Mouse (Mus musculus) MEL (cell line): ENCODE data around the gene Necap2. TPM values are rescaled to one million over a fixed set of nuclear protein-coding genes. Genes with fewer than 3 reads are reported as not detected.

Experiments
- DNase-seq: peaks from one replicate; pipeline ENCODE4 v3.0.0; 2011; ENCODE audit warnings: low read depth, low spot score
- H3K27ac ChIP-seq: 2 replicates; pipeline ENCODE4 v1.5.1; 2012; ENCODE audit warnings: low read depth, mild to moderate bottlenecking, control low read depth, low read length, moderate library complexity; ENCODE audit not compliant: control insufficient read depth
- H3K27me3 ChIP-seq, 2 experiments: fragments of 150-350 bp in 1 of 2; sonication (generic) in 1 of 2; 2 replicates each; pipeline ENCODE4 v1.6.1; 2012; ENCODE audit warnings: low read length in 2 of 2, mild to moderate bottlenecking in 2 of 2, improper control_type of control experiment in 1 of 2, moderate library complexity in 1 of 2; ENCODE audit not compliant: insufficient read depth in 2 of 2, control insufficient read depth in 1 of 2
- H3K36me3 ChIP-seq, 2 experiments: 2 replicates each; pipeline ENCODE4 v1.6.1; 2012 to 2014; ENCODE audit warnings: low read length in 2 of 2, improper control_type of control experiment in 1 of 2, inconsistent platforms in 1 of 2, mild to moderate bottlenecking in 1 of 2; ENCODE audit not compliant: insufficient read depth in 2 of 2, control insufficient read depth in 1 of 2
- H3K4me1 ChIP-seq, 2 experiments: fragments of 150-350 bp in 1 of 2; sonication (generic) in 1 of 2; 2 replicates each; pipeline ENCODE4 v1.6.1; 2012; ENCODE audit warnings: low read length in 2 of 2, improper control_type of control experiment in 1 of 2, mild to moderate bottlenecking in 1 of 2; ENCODE audit not compliant: insufficient read depth in 2 of 2, control insufficient read depth in 1 of 2
- H3K4me3 ChIP-seq, 2 experiments: fragments of 150-350 bp in 1 of 2; sonication (generic) in 1 of 2; 2 replicates each; pipeline ENCODE4 v1.5.1; 2012; ENCODE audit warnings: low read depth in 2 of 2, low read length in 2 of 2, mild to moderate bottlenecking in 2 of 2, moderate library complexity in 2 of 2, control low read depth in 1 of 2, improper control_type of control experiment in 1 of 2; ENCODE audit not compliant: control insufficient read depth in 1 of 2, insufficient read depth in 1 of 2
- H3K79me2 ChIP-seq: 2 replicates; pipeline ENCODE4 v1.6.1; 2012; ENCODE audit warnings: mild to moderate bottlenecking, low read length, moderate library complexity; ENCODE audit not compliant: control insufficient read depth, poor library complexity, insufficient read depth
- H3K9ac ChIP-seq: 2 replicates; pipeline ENCODE4 v1.6.1; 2012; ENCODE audit warnings: low read depth, mild to moderate bottlenecking, control low read depth, low read length, moderate library complexity; ENCODE audit not compliant: control insufficient read depth, poor library complexity, severe bottlenecking
- H3K9me3 ChIP-seq: fragments of 150-350 bp; sonication (generic); replicated peaks from 2 replicates; pipeline ENCODE4 v1.6.1; 2012; ENCODE audit warnings: mild to moderate bottlenecking, low read length, improper control_type of control experiment, moderate library complexity; ENCODE audit not compliant: insufficient read depth
- CHD2 ChIP-seq: IDR thresholded peaks from 2 replicates; pipeline ENCODE4 v1.6.1; 2011; ENCODE audit warnings: low read length, improper control_type of control experiment
- CTCF ChIP-seq, 3 experiments: IDR thresholded peaks in 2 of 3; conservative IDR thresholded peaks in 1 of 3; 2 replicates each; pipeline ENCODE4 v1.5.1; 2011 to 2012; ENCODE audit warnings: low read length in 3 of 3, low read depth in 2 of 3, mild to moderate bottlenecking in 2 of 3, improper control_type of control experiment in 1 of 3, inconsistent platforms in 1 of 3, mixed read lengths in 1 of 3, moderate library complexity in 1 of 3; ENCODE audit not compliant: control insufficient read depth in 1 of 3, insufficient read depth in 1 of 3, poor library complexity in 1 of 3, severe bottlenecking in 1 of 3
- ELF1 ChIP-seq: IDR thresholded peaks from 2 replicates; pipeline ENCODE4 v1.6.1; 2014; ENCODE audit warnings: low read depth, mild to moderate bottlenecking, inconsistent platforms, low read length, improper control_type of control experiment, moderate library complexity
- EP300 ChIP-seq, 2 experiments: IDR thresholded peaks; 2 replicates each; pipeline ENCODE4 v1.6.1; 2011; ENCODE audit warnings: improper control_type of control experiment in 2 of 2, low read length in 2 of 2, low read depth in 1 of 2, mild to moderate bottlenecking in 1 of 2
- ETS1 ChIP-seq: IDR thresholded peaks from 2 replicates; pipeline ENCODE4 v1.6.1; 2012; ENCODE audit warnings: low read depth, mild to moderate bottlenecking, inconsistent platforms, low read length, improper control_type of control experiment, moderate library complexity
- GABPA ChIP-seq: IDR thresholded peaks from 2 replicates; pipeline ENCODE4 v1.6.1; 2012; ENCODE audit warnings: low read depth, mild to moderate bottlenecking, inconsistent platforms, low read length, improper control_type of control experiment, moderate library complexity
- KAT2A ChIP-seq: conservative IDR thresholded peaks from 2 replicates; pipeline ENCODE4 v1.6.1; 2012; ENCODE audit warnings: low read depth, low read length, improper control_type of control experiment, inconsistent platforms
- MAFK ChIP-seq: IDR thresholded peaks from 2 replicates; pipeline ENCODE4 v1.6.1; 2011; ENCODE audit warnings: low read depth, mild to moderate bottlenecking, low read length, improper control_type of control experiment, borderline replicate concordance
- MAX ChIP-seq: IDR thresholded peaks from 2 replicates; pipeline ENCODE4 v1.6.1; 2011; ENCODE audit warnings: low read length, improper control_type of control experiment
- MYB ChIP-seq: IDR thresholded peaks from 2 replicates; pipeline ENCODE4 v1.6.1; 2011; ENCODE audit warnings: mild to moderate bottlenecking, low read depth, low read length, improper control_type of control experiment
- MYC ChIP-seq: IDR thresholded peaks from 2 replicates; pipeline ENCODE4 v1.6.1; 2011; ENCODE audit warnings: low read depth, mild to moderate bottlenecking, low read length, improper control_type of control experiment, moderate library complexity
- POLR2A ChIP-seq, 2 experiments: IDR thresholded peaks; 2 replicates each; pipeline ENCODE4 v1.6.1; 2011 to 2012; ENCODE audit warnings: low read length in 2 of 2, mild to moderate bottlenecking in 2 of 2, control low read depth in 1 of 2, improper control_type of control experiment in 1 of 2, low read depth in 1 of 2, moderate library complexity in 1 of 2; ENCODE audit not compliant: control insufficient read depth in 1 of 2, insufficient read depth in 1 of 2, poor library complexity in 1 of 2
- POLR2AphosphoS2 ChIP-seq: IDR thresholded peaks from 2 replicates; pipeline ENCODE4 v1.6.1; 2011; ENCODE audit warnings: low read length, improper control_type of control experiment
- RAD21 ChIP-seq: IDR thresholded peaks from 2 replicates; pipeline ENCODE4 v1.6.1; 2011; ENCODE audit warnings: mild to moderate bottlenecking, low read depth, low read length, improper control_type of control experiment
- RCOR1 ChIP-seq: IDR thresholded peaks from 2 replicates; pipeline ENCODE4 v1.6.1; 2012; ENCODE audit warnings: low read depth, mild to moderate bottlenecking, inconsistent platforms, low read length, improper control_type of control experiment
- SIN3A ChIP-seq: IDR thresholded peaks from 2 replicates; pipeline ENCODE4 v1.6.1; 2012; ENCODE audit warnings: low read length, improper control_type of control experiment, inconsistent platforms
- SMC3 ChIP-seq: IDR thresholded peaks from 2 replicates; pipeline ENCODE4 v1.6.1; 2011; ENCODE audit warnings: low read depth, low read length, improper control_type of control experiment
- TAL1 ChIP-seq: IDR thresholded peaks from 2 replicates; pipeline ENCODE4 v1.6.1; 2012; ENCODE audit warnings: mild to moderate bottlenecking, inconsistent platforms, low read length, moderate library complexity, mixed read lengths
- TBP ChIP-seq: IDR thresholded peaks from 2 replicates; pipeline ENCODE4 v1.8.0; 2011; ENCODE audit warnings: low read depth, low read length, improper control_type of control experiment
- UBTF ChIP-seq: IDR thresholded peaks from 2 replicates; pipeline ENCODE4 v1.6.1; 2012; ENCODE audit warnings: low read depth, mild to moderate bottlenecking, inconsistent platforms, low read length, improper control_type of control experiment, moderate library complexity, borderline replicate concordance; ENCODE audit not compliant: insufficient read depth
- ZKSCAN1 ChIP-seq: IDR thresholded peaks from 2 replicates; pipeline ENCODE4 v1.6.1; 2012; ENCODE audit warnings: low read depth, mild to moderate bottlenecking, inconsistent platforms, low read length, improper control_type of control experiment, moderate library complexity
- ZMIZ1 ChIP-seq: IDR thresholded peaks from 2 replicates; pipeline ENCODE4 v1.6.1; 2012; ENCODE audit warnings: low read depth, mild to moderate bottlenecking, inconsistent platforms, low read length, improper control_type of control experiment, moderate library complexity
- polyA plus RNA-seq, 2 experiments: library from polyadenylated mRNA; stranded (reverse) in 1 of 2; unstranded in 1 of 2; fragments of >175 nt in 1 of 2; fragments of >200 nt in 1 of 2; gene quantifications; 2 replicates each; pipeline versions ENCODE4 v1.2.1 to v1.2.4; 2012; ENCODE audit warnings: low replicate concordance in 2 of 2, low read depth in 1 of 2; ENCODE audit not compliant: insufficient read length in 2 of 2, insufficient read depth in 1 of 2, missing spikeins in 1 of 2
- total RNA-seq: library from RNA; depleted of rRNA; stranded (reverse); fragments of 300-350 nt; gene quantifications from 2 replicates; pipeline ENCODE4 v1.2.3, GENCODE M21; 2012

Necap2 gene
- total and polyA plus RNA-seq, 3 experiments, result 57.4 to 75.6 TPM; not detected in 1

- TF ChIP-seq MAFK (no peak), KAT2A (no peak), SIN3A (no peak), TAL1 (no peak)
- H3K36me3 ChIP-seq, result no peaks in the 10 kb centered on the region; a peak in 1 of 4 replicates
- H3K9me3 ChIP-seq, result no peaks in the 10 kb centered on the region
- DNase-seq, result no peak
- no peaks in the 10 kb centered on the region for H3K27me3 ChIP-seq
- peaks cover 6% of the 10 kb centered on the region for H3K79me2 ChIP-seq
- H3K4me1 ChIP-seq, result no peaks in the 10 kb centered on the region
- no peak overlapping the region for H3K4me3 ChIP-seq
- no peak overlapping the region for H3K27ac ChIP-seq
- H3K9ac ChIP-seq, result no peak overlapping the region
These were observed 36.4 kb upstream of the Necap2 start for GRCm38 (mm10) chr4:141114521-141114981.

DNA sequence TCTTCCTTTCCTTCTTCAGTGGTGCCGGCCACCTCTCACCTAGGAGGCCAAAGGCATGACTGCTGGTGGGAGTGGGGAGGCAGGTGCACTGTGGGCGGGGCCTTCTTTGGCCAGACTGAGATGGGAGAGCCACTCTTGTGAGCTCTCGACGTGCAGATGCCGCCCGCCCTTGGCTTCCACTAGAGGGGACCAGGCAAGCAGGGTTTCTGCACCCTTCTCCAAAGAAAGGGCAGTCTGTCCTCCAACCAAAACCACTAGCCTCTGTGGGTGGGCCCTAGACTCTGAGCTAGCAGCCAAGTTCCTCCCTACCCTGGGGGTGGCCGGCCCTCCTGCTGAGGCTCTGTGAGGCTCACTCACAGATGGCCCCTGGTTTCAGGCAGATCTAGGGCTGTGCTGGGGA is 35.7 kb upstream of the Necap2 start:
- Histone ChIP-seq H3K4me1 (no peaks in the 10 kb centered on the region), H3K4me3 (no peak overlapping the region), H3K79me2 (no peaks in the 10 kb centered on the region), H3K27me3 (no peaks in the 10 kb centered on the region), H3K36me3 (no peaks in the 10 kb centered on the region; a peak in 1 of 4 replicates), H3K9me3 (no peaks in the 10 kb centered on the region), H3K27ac (no peak overlapping the region), H3K9ac (no peak overlapping the region)
- no peak for DNase-seq
- 0 out of 2 replicates have a peak, but pooled peaks have one; percentile 10 for TF ChIP-seq POLR2AphosphoS2
- TF ChIP-seq POLR2A (IDR thresholded peaks at IDR 0.05; ENCODE audit: control insufficient read depth in 1 of 2, insufficient read depth in 1 of 2, low read depth in 1 of 2, low read length in 2 of 2, poor library complexity in 1 of 2), result no peak
- TF ChIP-seq, all 39 proteins: peak for 1

DNA sequence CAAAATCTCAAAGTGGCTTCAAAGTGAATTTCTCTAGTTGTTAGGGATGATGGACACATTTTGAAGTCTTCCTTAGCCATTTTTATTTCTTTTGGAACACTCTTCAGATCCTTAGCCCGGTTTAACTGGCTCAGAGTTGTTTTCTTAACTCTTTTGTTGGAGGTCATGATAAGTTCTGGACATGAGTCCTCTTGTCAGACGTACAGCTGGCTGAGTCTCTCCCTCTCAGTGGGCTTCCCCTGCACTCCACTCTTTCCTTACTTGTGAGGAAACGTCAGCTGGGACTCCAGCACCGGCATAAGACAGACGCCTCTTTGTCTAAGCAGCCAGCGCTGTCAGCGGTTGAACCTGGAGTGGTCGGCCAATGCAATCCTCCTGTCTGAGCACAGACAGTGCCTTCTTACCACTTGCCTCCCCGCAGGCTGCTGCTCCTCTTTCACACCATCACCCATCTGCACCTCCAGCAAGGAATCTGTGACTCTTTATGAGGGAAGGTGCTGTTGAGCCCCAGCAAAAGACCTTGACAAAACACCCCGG is 30.1 kb upstream of the Necap2 start:
- Histone ChIP-seq H3K9me3 (no peaks in the 10 kb centered on the region), H3K27ac (no peak overlapping the region), H3K4me1 (no peaks in the 10 kb centered on the region), H3K4me3 (no peak overlapping the region), H3K27me3 (no peaks in the 10 kb centered on the region), H3K79me2 (no peaks in the 10 kb centered on the region), H3K36me3 (no peaks in the 10 kb centered on the region), H3K9ac (no peak overlapping the region)
- TF ChIP-seq RCOR1, result no peak
- TF ChIP-seq MYB, result no peak
- no peak for TF ChIP-seq TBP
- TF ChIP-seq POLR2A (IDR thresholded peaks at IDR 0.05; ENCODE audit: control insufficient read depth in 1 of 2, insufficient read depth in 1 of 2, low read depth in 1 of 2, low read length in 2 of 2, poor library complexity in 1 of 2), result no peak
- TF ChIP-seq MAX, result no peak
- no peak for TF ChIP-seq TAL1
- TF ChIP-seq CTCF (IDR thresholded peaks at IDR 0.05 in 2 of 3, conservative IDR thresholded peaks at IDR 0.05 in 1 of 3; ENCODE audit: control insufficient read depth in 1 of 3, insufficient read depth in 1 of 3, low read depth in 2 of 3, low read length in 3 of 3, poor library complexity in 1 of 3, severe bottlenecking in 1 of 3), result no peak
- TF ChIP-seq MYC, result no peak
- TF ChIP-seq UBTF, result no peak
- no peak for TF ChIP-seq EP300 (IDR thresholded peaks at IDR 0.05; ENCODE audit: low read depth in 1 of 2, low read length in 2 of 2)
- TF ChIP-seq GABPA, result no peak
- no peak for TF ChIP-seq CHD2
- no peak for TF ChIP-seq ZMIZ1
- TF ChIP-seq ELF1, result no peak
- no peak for TF ChIP-seq RAD21
- no peak for TF ChIP-seq SMC3
- no peak for TF ChIP-seq ZKSCAN1
- no peak for TF ChIP-seq SIN3A
- TF ChIP-seq ETS1, result no peak
- DNase-seq, result no peak
